Mouse (Mus musculus): Measurements from ENCODE around the gene Zcchc14.
"Not testable (repeated sequence)": the region's sequence is repeated elsewhere in the genome, so short reads cannot be mapped to it uniquely, and the experiment has no call there.

Gene Zcchc14

GRCm38 (mm10) chr8:121620801-121621516 lies 31.7 kb downstream of the Zcchc14 start:
- no peak for DNase-seq

- DNase-seq, result no peak
Observed at GRCm38 (mm10) chr8:121619401-121619995, 33.2 kb downstream of the Zcchc14 start.

DNA sequence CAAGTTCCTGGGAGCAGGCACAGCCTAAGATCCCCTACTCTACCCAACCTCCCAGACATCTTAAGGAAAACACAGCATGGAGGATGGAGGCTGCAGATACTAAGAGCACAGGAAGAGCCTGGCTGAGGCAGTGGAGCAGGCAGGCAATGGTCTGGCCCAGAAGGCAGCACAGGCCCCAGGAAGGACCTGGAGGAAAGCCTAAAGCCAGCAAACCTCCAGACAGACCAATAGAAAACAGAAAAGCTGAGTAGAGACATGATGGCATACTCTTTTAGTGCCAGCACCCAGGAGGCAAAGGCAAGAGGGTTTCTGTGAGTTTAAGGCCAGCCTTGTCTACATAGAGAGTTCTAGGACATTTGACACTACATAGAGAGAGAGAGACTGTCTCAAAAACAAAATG lies 39.3 kb downstream of the Zcchc14 start:
- no peak for DNase-seq

DNA sequence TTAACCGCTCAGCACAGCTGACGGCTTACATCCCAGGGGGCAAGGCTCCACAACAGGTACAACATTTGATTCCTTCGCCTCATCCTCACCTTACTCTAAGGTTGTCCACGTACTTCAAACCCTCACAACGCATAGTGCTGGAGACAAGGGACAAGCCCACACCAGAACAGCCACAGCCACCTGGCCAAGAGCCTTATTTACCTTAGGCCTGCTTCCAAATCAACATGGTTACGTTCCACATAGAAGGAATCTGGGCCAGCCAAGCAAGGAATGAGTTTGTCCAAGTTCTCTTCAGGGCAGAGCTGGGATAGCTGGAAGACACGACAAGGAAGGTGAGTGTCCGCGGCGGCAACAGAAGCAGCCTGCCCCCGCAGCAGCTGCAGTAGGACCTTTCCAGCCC lies 42.8 kb downstream of the Zcchc14 start:
- DNase-seq, result no peak

DNA sequence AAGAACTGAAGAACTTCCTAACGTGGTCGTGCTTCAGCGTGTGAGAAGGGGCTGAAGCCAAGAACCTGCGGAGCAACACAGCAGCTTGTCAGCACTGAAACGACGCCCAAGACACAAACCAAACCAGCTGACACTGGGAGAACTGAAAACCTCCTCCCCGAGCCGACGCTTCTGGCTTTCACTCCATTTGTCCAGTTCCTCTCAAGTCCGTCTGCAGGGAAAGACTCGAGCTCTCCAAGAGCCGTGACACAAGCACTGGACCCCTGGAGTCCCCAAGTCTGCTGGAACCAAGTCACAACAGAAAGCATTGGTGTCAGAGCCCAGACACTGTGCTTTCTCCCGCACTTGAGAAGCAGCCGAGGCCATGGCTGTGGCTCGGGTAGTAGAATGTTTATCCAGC lies 43.5 kb downstream of the Zcchc14 start:
- DNase-seq, result no peak

DNA sequence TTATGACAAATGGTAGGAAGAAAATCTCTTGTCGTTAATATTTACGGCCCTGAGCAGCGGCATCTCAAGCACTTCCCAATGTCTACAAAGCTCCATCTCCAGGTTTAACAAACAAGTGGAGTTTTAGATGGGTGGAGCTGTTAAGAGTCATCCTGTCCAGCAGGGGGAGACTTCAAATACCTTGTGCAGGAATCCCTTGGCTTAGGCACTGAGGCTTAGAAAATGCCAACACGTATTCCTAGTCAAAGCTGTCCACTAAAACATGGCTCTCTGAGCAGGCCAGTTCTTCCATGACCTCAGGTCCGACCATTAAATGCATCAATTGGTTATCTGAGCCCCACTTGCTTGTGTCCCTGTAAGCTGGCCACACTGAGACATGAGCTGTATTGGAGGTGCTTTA lies 45.0 kb downstream of the Zcchc14 start:
- no peak for DNase-seq

GRCm38 (mm10) chr8:121603801-121604200 lies 48.9 kb downstream of the Zcchc14 start:
- no peak for DNase-seq

DNA sequence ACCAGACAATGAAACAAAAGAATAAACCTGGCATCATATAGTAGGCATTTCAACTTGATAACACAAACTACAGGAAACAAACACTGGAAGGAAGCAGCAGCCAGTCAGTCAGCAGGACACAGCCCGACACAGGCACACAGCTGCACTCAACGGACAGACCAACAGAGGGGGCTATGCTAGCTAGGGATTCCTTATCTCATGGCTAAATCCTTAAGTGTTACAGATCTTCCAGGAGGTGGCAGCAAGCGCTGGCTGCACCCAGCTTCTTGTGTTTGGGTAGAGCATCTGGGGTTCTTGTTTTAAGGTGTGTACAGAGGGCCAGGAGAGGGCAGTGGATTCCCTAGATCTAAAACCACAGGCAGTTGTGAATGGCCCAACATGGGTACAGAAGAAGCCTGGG lies 49.8 kb downstream of the Zcchc14 start:
- DNase-seq, result peak; percentile 84

- no peak for DNase-seq
Observed at GRCm38 (mm10) chr8:121602411-121602810, 50.3 kb downstream of the Zcchc14 start.

DNA sequence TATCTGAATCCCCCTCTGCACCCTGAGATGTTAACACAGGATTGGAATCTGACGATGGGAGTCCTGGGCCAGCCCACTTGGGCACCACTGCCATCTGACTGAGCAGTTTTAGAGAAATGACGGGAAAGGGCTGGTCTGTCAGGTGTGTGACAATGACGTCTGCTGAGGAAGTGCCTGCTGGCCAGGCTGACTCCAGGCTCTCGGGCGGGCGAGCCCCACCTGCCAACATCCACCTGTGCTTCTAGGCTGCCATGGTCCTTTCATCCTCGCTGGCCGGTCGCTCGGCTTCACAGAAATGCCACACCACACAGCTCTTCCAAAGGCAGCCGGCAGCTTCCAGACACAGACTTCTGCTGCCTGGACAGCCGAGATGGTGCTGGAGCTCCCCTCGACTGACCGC lies 52.9 kb downstream of the Zcchc14 start:
- DNase-seq, result no peak

GRCm38 (mm10) chr8:121598892-121599291 lies 53.8 kb downstream of the Zcchc14 start:
- peak; percentile 69 for DNase-seq

DNA sequence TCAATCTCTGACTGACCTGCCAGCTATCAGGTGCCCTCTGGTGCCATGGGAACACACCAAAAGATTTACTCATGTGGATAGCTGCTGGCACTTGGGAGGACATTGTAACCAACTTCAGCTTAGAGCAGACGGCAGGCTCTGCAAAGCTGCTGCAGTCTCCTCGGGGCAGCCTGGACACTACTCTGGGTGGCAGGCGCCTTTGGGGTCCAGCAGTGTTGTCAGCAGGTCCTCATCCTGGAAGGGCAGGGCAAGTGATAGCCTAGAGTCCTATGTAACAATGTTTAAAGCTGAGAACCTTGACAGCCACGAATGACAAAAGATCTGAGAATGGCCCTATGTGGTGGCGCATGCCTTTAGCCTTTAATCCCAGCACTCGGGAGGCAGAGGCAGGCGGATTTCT lies 54.5 kb downstream of the Zcchc14 start:
- no peak for DNase-seq

DNA sequence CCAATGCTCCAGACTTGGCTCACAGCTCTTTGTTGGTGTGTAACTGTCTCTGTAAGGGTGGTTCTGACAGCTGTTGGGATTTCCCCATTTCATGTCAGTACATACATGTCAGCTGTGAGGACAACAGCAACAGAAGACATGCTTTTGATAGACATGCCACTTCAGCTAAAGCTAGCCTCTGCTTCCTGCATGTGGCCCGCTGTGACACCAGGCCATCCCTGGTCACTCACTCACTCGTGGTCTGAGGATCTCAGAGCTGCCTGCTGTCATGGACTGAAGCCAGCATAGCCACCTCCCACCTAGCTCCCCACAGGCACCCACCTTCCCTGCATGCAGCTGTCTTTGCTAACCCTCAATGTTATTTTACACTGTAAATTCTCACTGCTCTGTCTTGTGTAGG lies 55.2 kb downstream of the Zcchc14 start:
- DNase-seq, result not testable (repeated sequence)

DNA sequence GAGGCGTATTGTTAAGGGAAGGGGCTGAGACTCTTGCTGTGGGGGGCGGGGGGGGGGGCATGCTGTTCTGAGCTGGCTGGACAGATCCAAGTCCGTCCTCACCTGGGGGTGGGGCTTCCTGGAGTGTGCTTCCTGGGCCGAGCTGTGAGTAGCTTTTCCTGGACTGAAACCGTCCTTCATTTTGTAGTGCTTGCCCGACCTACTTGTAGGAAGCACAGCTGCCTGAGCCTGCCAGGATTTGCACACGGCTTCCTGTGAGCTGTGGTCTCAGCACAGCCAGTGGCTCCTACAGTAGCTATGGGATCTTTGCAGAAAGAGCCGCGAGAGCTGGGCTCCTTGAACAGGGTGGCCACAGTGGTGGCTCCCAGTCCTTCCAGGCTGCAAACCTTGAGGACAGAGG lies 58.7 kb downstream of the Zcchc14 start:
- no peak for DNase-seq

- DNase-seq, result no peak
Observed at GRCm38 (mm10) chr8:121593293-121593692, 59.4 kb downstream of the Zcchc14 start.

DNA sequence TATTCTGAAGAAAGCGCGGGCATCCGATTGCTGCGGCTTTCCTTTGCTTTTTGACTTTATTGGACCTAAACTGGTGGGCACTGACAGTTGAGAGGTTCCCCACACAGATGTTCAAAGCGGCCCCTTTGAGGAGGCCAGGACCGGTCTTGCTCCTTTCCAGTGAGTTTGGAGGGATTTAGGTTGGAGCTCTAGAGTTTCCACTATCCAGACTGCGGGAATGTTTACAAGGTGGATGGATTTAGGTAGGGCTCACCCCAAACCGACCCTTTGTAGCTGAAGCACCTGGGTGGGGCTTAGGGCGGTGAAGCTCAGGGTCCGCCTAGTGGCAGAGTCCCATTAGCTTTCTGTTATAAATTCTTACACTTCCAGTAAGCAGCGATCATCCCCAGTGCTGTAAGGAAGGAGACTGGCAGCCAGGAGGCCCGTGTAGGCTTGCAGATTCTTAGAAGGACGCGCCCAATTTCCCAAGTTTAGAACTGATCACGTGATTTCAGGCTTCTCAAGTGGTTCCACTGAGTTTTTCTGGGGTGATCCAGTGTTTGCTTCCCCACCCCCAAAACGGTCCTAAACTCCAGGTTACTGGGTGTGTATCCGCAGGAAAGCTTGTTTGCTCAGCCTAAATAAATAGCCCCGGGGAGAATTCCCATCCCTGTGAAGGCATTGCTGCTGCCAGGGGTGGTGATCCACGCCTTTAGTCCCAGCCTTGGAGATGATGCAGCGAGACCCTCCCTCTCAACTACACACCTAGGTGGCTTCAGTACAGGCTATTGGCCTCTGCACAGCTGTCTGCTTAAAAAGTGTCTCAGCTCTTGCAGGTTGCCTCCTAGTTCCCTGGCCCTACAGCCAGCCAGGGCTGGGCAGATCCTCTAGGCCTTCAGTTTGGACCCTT lies 61.3 kb downstream of the Zcchc14 start:
- DNase-seq, result no peak

- DNase-seq, result peak; percentile 96
Observed at GRCm38 (mm10) chr8:121590203-121591177, 62.2 kb downstream of the Zcchc14 start, which contains the start of gene Map1lc3b. Gene Map1lc3b (plus strand): TSS chr8:121590361.

DNA sequence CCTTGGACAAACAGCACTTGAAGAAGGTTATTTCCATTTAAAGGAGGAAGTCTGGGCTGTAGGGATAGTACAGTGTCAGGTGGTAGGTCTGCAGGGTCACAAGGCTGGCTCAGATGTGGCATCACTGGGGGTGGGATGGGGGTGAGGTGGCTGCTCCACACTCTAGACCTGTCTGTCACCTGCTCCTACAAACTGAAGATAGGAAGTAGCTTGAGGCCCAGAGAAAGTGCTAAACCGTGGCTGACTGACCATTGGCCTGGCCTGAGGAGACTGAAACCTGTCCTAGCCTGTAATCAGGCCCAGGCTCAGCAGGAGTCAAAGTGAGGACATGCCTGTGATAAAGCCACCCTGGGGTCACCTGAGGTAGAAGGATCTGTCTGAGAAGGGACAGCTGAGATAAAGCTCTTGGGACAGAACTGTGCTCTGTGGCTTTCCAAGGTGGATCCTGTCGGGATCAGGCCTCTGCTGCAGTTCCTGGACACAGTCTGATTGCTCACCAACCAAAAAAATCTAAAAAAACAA lies 63.4 kb downstream of the Zcchc14 start:
- DNase-seq, result no peak

GRCm38 (mm10) chr8:121588750-121589149 lies 64.0 kb downstream of the Zcchc14 start:
- DNase-seq, result no peak

DNA sequence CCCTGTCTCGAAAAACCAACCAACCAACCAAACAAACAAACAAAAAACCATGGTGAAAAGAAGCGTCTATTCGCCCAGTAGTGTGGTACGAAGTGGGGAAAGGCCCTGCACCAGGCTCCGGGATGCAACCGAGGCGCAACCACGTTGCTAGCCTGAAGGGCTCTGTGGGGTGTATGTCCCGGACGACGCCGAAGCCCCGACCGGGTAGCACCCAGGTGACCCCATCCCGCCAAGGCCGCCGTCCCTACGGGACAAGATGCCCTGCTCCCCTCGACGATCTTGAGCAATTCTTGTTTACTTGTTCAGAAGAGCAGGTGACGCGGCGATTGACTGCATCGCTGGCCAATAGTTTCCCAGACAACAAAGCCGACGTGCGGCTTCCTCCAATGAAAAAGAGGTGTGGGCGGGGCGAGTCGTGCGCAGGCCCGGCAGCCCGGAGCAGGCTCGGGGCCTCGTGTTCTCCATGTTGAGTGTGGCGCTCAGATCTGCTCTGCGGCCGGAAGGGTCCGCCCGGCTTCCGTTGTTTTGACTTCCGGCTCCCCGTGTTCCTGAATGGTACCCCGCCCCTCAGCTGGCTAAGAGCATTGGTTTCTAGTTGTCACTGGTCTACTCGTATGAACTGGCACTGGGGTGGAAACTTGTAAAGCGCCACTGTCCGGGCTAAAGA lies 67.4 kb downstream of the Zcchc14 start:
- DNase-seq, result peak; percentile 100

DNA sequence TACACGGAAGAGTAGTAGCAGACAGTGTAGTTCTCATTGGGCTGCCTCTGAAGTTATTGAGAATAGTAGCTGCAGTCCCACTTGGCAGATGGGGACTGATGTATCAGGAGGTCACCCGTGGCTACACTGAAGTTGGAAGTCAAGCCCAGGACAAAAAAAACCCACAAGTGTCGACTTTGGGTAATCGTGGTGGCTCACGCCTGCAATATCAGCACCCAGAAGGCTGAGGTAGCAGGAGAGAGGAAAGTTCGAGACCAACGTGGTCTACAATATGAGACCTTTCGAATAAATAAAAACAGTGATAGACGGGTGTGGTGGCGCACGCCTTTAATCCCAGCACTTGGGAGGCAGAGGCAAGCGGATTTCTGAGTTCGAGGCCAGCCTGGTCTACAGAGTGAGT lies 68.0 kb downstream of the Zcchc14 start:
- no peak for DNase-seq

GRCm38 (mm10) chr8:121583653-121584052 lies 69.0 kb downstream of the Zcchc14 start:
- peak; percentile 58 for DNase-seq

All from layer of hippocampus, adult 9-11 months (tissue).